Mouse (Mus musculus): ENCODE results near the gene Ubn2.

DNA sequence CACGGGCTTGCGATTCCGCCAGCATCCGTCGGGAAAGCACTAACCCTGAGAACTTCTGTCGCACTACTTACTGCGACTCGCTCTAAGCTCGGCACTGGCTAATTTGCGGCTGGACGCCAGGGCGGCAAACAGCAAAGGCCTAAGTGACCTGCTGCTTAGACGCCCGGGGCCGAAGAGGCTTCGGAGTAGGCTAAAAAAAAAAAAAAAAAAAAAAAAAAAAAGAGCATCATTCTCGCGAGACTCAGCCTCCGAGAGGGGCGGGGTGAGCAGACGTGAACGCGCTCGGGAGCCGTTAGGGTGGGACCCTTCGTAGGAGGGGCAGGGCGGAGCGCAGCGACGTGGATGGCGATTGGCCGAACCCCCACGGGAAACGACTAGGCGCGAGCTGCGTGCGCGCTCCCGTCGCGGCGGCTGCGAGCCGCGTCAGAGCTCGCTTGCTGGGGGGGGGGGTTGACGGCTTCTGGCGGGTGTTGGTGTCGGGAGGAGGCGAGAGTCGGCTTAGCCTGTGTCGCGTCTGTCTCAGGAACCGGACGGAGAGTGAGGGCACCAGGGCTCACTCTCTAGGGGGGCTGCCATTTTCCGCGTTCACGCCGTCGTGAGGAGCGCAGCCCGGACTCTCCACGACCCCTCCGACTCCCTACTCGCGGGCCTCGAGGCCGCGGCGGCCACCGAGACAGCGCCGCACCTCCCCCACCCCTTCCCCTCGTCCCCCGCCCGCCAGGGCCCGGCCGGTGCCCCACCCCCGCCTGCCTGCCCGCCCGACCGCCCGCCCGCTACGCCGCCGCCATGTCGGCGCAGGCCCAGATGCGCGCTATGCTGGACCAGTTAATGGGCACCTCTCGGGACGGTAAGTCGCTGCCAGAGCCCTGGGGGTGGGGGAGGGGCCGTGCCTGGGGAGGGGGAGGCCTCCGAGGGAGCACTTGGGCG lies 117.6 kb downstream of the Ubn2 start, which contains the start of gene Luc7l2:
- no peak for TF ChIP-seq CTCF (IDR thresholded peaks at IDR 0.05; ENCODE audit: low read depth)
- TF ChIP-seq EP300 (IDR thresholded peaks at IDR 0.05; ENCODE audit: low read depth), result peak; percentile 79

Measured in liver, embryonic 14.5 days (tissue).